ENCODE assay signal across 8 mouse cellular contexts in genomic region chr1:40171878-40172277, GRCm38 (mm10). TPM values are rescaled to one million over a fixed set of nuclear protein-coding genes. Genes with fewer than 3 reads are reported as not detected.
DNase-seq lines count a peak whose midpoint lies in the region; ATAC-seq and TF ChIP-seq lines count a peak whose summit lies in the region.

No protein-coding gene starts in this region.

- H3K4me2 ChIP-seq in heart, embryonic 16.5 days (ENCODE audit: low read depth, low read length), result no peak overlapping the region

- no peak overlapping the region for H3K9ac ChIP-seq in heart, embryonic 16.5 days (ENCODE audit: low read length)

- no peaks in the 10 kb centered on the region for H3K9me3 ChIP-seq in heart, embryonic 16.5 days (replicated peaks; ENCODE audit: control insufficient read depth, low read length)

- H3K27me3 ChIP-seq in heart, embryonic 16.5 days (ENCODE audit: control insufficient read depth, insufficient read depth, low read length), result no peaks in the 10 kb centered on the region

- no peak for TF ChIP-seq POLR2A in brain, embryonic 14.5 days (IDR thresholded peaks at IDR 0.05; ENCODE audit: borderline replicate concordance, extremely low read depth, insufficient read depth, insufficient read length, poor library complexity, severe bottlenecking)

- TF ChIP-seq CTCF in brain, embryonic 14.5 days (IDR thresholded peaks at IDR 0.05; ENCODE audit: borderline replicate concordance, extremely low read depth, insufficient read depth, insufficient read length), result no peak
- no peak for TF ChIP-seq CTCF in left cerebral cortex, adult 2 months (IDR thresholded peaks at IDR 0.05)

- H3K27ac ChIP-seq in heart, embryonic 16.5 days (ENCODE audit: low read length), result peak overlapping the region; percentile 40; the same call in 1 of the 2 replicates
- H3K27ac ChIP-seq in left cerebral cortex, adult 2 months, result no peak overlapping the region

- WGBS in heart, embryonic 16.5 days, result 30% methylated on average over 5 of the region's 5 CpGs

- no peaks in the 10 kb centered on the region for H3K36me3 ChIP-seq in heart, embryonic 16.5 days (ENCODE audit: control insufficient read depth, insufficient read depth)

- ATAC-seq in heart, embryonic 16.5 days (replicated peaks; ENCODE audit: extremely low read depth, insufficient read depth, low FRiP score), result peak; percentile 87

- no peaks in the 10 kb centered on the region for H3K4me1 ChIP-seq in heart, embryonic 16.5 days (ENCODE audit: control insufficient read depth, insufficient read depth, low read length)

- intact Hi-C loops in left cerebral cortex, adult 2 months (cut with DNase I), result no loop called here

- no peak overlapping the region for H3K4me3 ChIP-seq in heart, embryonic 16.5 days (ENCODE audit: low read length)
- no peak overlapping the region for H3K4me3 ChIP-seq in left cerebral cortex, adult 2 months

- DNase-seq in layer of hippocampus, adult 11-12 months (ENCODE audit: low spot score), result peak; percentile 29
- no peak for DNase-seq in layer of hippocampus, postnatal 25 days (ENCODE audit: extremely low spot score in 1 of 2, low spot score in 1 of 2)
- peak; percentile 51 for DNase-seq in brain, embryonic 14.5 days (ENCODE audit: low read depth)
- DNase-seq in left cerebral cortex, adult 2 months (ENCODE audit: extremely low spot score in 1 of 2, low spot score in 2 of 2), result peak; percentile 33 to 51
- peak; percentile 43 for DNase-seq in yolk sac, embryonic 10.5 days (ENCODE audit: low spot score)
- no peak for DNase-seq in thymus, postnatal 10 days (ENCODE audit: low spot score in 2 of 2)
- no peak for DNase-seq in urinary bladder, postnatal 10 days (ENCODE audit: low spot score)

RNA-seq across cellular contexts. Expression of gene Il1r1, which starts 53.0 kb away (rescaled TPM):
- 1 to 10 TPM; 7.3 to 7.6 TPM for total RNA-seq in layer of hippocampus, postnatal 25 days (2021)
- polyA plus RNA-seq in brain, embryonic 14.5 days (2012; rRNA removed), result 0.54 and 0.72 TPM in 2 replicates
- 7.8 and 8.1 TPM in 2 replicates for polyA plus RNA-seq in heart, embryonic 16.5 days (2015; fragmentation: Nextera tagmentation; extraction: Ambion mirVana)
- 1 to 10 TPM; 2.5 to 3.2 TPM for total RNA-seq in left cerebral cortex, adult 2 months (2021)

Comparison
In these comparisons a context has a peak if more than half of its experiments do, and no peak if none do; other contexts are left out.
1. DNase-seq: peak in layer of hippocampus, adult 11-12 months (single experiment), brain, embryonic 14.5 days (single experiment), left cerebral cortex, adult 2 months (2 of 2) and yolk sac, embryonic 10.5 days (single experiment); none in layer of hippocampus, postnatal 25 days (0 of 2), thymus, postnatal 10 days (0 of 2) and urinary bladder, postnatal 10 days (single experiment).